In the genomic region with DNA sequence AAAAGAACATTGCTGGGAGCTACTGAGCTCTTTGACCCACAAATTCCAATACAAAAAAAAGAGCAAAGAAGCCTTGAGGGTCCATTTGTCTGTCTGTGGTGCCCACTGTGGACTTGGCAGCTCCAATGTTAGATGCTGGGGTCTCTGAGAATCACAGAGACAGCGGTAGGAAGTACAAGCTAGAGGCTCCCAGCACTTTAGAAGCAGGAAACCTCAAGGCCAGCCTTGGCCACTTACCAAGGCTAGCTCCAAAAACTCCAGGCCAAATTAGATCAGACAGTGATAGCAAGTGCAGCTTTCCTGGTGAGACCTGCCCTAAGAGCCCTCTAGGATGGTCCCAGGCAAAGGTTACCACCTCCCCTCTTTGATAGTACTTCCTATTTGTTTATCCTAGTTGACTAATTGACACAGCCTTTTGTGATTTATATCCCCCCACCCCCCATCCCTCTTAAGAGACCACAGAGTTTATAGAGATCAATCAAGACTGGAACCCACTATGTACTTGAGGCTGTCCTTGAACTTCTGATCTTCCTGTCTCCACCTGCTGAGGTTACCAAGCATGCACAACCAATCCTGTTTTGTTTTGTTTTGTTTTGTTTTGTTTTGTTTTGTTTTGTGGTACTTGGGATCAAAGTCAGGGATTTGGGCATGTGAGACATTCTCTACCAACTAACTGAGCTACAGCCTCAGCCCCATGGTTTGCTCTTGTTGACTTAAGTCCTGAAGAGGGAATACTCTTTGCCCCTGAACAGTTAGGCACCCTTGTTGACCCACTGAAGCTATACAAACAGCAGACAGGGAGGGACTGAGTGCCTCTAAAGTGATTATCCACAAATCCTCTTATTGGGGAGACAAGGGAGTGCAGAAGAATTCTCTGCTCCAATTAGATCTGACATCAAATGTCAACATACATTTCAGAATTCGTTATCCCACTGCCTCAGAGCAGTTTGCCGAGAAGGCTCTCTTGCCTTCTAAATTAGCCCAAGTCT, we compare ENCODE assay signal across 11 mouse cellular contexts.
DNase-seq lines count a peak whose midpoint lies in the region; ATAC-seq lines count a peak whose summit lies in the region.
"Had no signal": no experiment of that assay in that cellular context is flagged by ENCODE, and none has a peak within 500 bp of the region (broad histone marks: within the 10 kb centered on the region; RNA-seq: fewer than 3 reads in every experiment).

No protein-coding gene starts in this region.

- H3K9me3 ChIP-seq in lung, embryonic 15.5 days: no peaks in the 10 kb centered on the region
- peaks cover 7% of the 10 kb centered on the region for H3K9me3 ChIP-seq in erythroblast, embryonic 14.5 days (ENCODE audit: control insufficient read depth, low read length)
- H3K9me3 ChIP-seq: limb, embryonic 13.5 days had no signal

- H3K4me3 ChIP-seq in lung, embryonic 15.5 days: no peak overlapping the region
- peak overlapping the region; percentile 54 for H3K4me3 ChIP-seq in erythroblast, embryonic 14.5 days (replicated peaks)
- H3K4me3 ChIP-seq: limb, embryonic 13.5 days had no signal

- no peak overlapping the region for H3K9ac ChIP-seq in lung, embryonic 15.5 days
- H3K9ac ChIP-seq: limb, embryonic 13.5 days had no signal

- WGBS in lung, embryonic 15.5 days: 56% methylated on average over 3 of the region's 3 CpGs

- no peaks in the 10 kb centered on the region for H3K36me3 ChIP-seq in lung, embryonic 15.5 days
- H3K36me3 ChIP-seq in erythroblast, embryonic 14.5 days (ENCODE audit: control insufficient read depth): peaks cover 27% of the 10 kb centered on the region
- H3K36me3 ChIP-seq: limb, embryonic 13.5 days had no signal

- DNase-seq in adrenal gland, postnatal 10 days: peak; percentile 54
- no peak for DNase-seq in adrenal gland, adult 18-20 months (ENCODE audit: low spot score in 2 of 2)
- DNase-seq in lung, postnatal 4 days: no peak
- DNase-seq in retina, adult 2 months (ENCODE audit: low read depth, low spot score): peak; percentile 29
- DNase-seq in layer of hippocampus, adult 18-20 months (ENCODE audit: low spot score in 2 of 2): no peak
- no peak for DNase-seq in thymus, postnatal 10 days (ENCODE audit: low spot score in 2 of 2)

- H3K27me3 ChIP-seq in lung, embryonic 15.5 days: no peaks in the 10 kb centered on the region
- no peaks in the 10 kb centered on the region for H3K27me3 ChIP-seq in erythroblast, embryonic 14.5 days (ENCODE audit: control insufficient read depth)
- H3K27me3 ChIP-seq: limb, embryonic 13.5 days had no signal

- peak overlapping the region; percentile 56 for H3K27ac ChIP-seq in lung, embryonic 15.5 days
- H3K27ac ChIP-seq: limb, embryonic 13.5 days had no signal

- peaks cover 54% of the 10 kb centered on the region for H3K4me1 ChIP-seq in lung, embryonic 15.5 days
- peaks cover 94% of the 10 kb centered on the region for H3K4me1 ChIP-seq in erythroblast, embryonic 14.5 days (ENCODE audit: control insufficient read depth)

- no peak for ATAC-seq in lung, embryonic 15.5 days (ENCODE audit: borderline replicate concordance, extremely low read depth, low FRiP score, low TSS enrichment)
- ATAC-seq: forebrain, embryonic 14.5 days; hindbrain, embryonic 16.5 days had no signal

- H3K4me2 ChIP-seq in lung, embryonic 15.5 days: no peak overlapping the region
- H3K4me2 ChIP-seq: limb, embryonic 13.5 days had no signal

Comparison
In these comparisons a context has a peak if more than half of its experiments do, and no peak if none do; other contexts are left out.
1. DNase-seq: peak in adrenal gland, postnatal 10 days (single experiment) and retina, adult 2 months (single experiment); none in adrenal gland, adult 18-20 months (0 of 2), lung, postnatal 4 days (0 of 2), layer of hippocampus, adult 18-20 months (0 of 2) and thymus, postnatal 10 days (0 of 2).